Mouse (Mus musculus): Measurements from ENCODE around the gene Tbxa2r. TPM values are rescaled to one million over a fixed set of nuclear protein-coding genes. Genes with fewer than 3 reads are reported as not detected.
A peak's percentile ranks its signal among the peaks of the same experiment; 100 is the strongest.

The Tbxa2r gene
- total RNA-seq, 2 experiments from 2014 or later: 4.8 to 5.7 TPM

GRCm38 (mm10) chr10:81379809-81380378 is 51.4 kb downstream of the Tbxa2r start:
- intact Hi-C loops (cut with DNase I): no loop called here
- DNase-seq (ENCODE audit: low spot score): no peak

GRCm38 (mm10) chr10:81382039-81382438 is 53.5 kb downstream of the Tbxa2r start:
- no peak for DNase-seq (ENCODE audit: low spot score)
- intact Hi-C loops (cut with DNase I): no loop called here

DNA sequence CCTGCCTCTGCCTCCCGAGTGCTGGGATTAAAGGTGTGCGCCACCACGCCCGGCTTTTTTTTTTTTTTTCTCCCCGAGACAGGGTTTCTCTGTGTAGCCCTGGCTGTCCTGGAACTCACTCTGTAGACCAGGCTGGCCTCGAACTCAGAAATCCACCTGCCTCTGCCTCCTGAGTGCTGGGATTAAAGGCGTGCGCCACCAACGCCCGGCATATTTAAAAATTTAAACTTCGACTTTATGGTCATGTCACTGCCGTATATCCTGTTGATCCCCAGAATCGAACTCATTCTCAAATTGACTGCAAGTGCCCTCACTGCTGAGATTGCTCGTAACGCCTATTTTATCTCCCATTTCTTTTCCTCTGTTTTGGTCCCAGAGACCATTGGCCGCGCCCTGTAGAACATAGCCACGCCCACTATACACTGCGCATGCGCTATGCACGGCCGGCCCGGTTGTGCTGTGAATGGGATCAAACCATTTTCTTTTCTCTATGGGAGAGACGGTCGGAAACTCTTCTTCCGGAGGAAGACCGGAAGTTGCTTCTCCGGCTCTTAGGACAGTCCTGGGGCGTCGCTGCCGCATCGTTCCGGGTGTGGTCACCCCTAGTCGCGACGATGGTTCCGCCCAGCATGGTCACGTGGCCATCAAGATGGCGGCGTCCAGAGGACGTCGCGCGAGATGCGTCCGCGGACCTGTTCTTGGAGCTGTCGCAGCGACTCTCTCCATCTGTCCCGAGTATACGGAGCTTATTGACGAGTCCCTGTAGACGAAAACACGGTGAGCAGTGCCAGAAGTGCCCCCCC is 55.5 kb downstream of the Tbxa2r start, which contains the start of the genes Dohh and Gm48551:
Gene Dohh, plus strand, starts transcription at position 627 of the 803 bp plus-strand sequence.
Gene Gm48551, plus strand, starts transcription at position 665 of the 803 bp plus-strand sequence.
- intact Hi-C loops (cut with DNase I): no loop called here

GRCm38 (mm10) chr10:81384605-81384982 is 56.1 kb downstream of the Tbxa2r start:
- intact Hi-C loops (cut with DNase I): no loop called here
- DNase-seq (ENCODE audit: low spot score): no peak

More for the DNA sequence above, 55.5 kb downstream of the Tbxa2r start, which contains the start of the genes Dohh and Gm48551:
- peak; percentile 97 for DNase-seq (ENCODE audit: low spot score)

Other genes with a start within 250 kb of the Tbxa2r start
- 1 to 10 TPM in 1 of 2 experiments, under 1 TPM in 1; 0.87 to 1.2 TPM for gene Creb3l3, start 229.9 kb upstream of the Tbxa2r start, total RNA-seq (2021)
- gene Map2k2, start 222.8 kb upstream of the Tbxa2r start, total RNA-seq (2021): 100 to 1,000 TPM; 122 to 123 TPM
- gene Zbtb7a, start 193.5 kb upstream of the Tbxa2r start, total RNA-seq (2021): 10 to 100 TPM; 34.5 to 42.2 TPM
- 10 to 100 TPM; 15.6 to 17.4 TPM for gene Pias4, start 160.8 kb upstream of the Tbxa2r start, total RNA-seq (2021)
- 1,000 to 10,000 TPM in 1 of 2 experiments, 100 to 1,000 TPM in 1; 925 to 1,035 TPM for gene Eef2, start 152.1 kb upstream of the Tbxa2r start, total RNA-seq (2021)
- gene Dapk3, start 145.7 kb upstream of the Tbxa2r start, total RNA-seq (2021): 10 to 100 TPM; 26.4 to 28.7 TPM
- not detected for gene 4930442H23Rik, start 144.9 kb upstream of the Tbxa2r start, total RNA-seq (2021)
- 10 to 100 TPM in 1 of 2 experiments, 1 to 10 TPM in 1; 6.9 to 13.4 TPM for gene Nmrk2, start 126.7 kb upstream of the Tbxa2r start, total RNA-seq (2021)
- under 1 TPM; 0.05 to 0.06 TPM for gene Atcay, start 97.9 kb upstream of the Tbxa2r start, total RNA-seq (2021)
- gene Zfr2, start 95.6 kb upstream of the Tbxa2r start, total RNA-seq (2021): 1 to 10 TPM; 2.2 to 2.8 TPM
- under 1 TPM; 0.42 to 0.61 TPM for gene Matk, start 75.8 kb upstream of the Tbxa2r start, total RNA-seq (2021)
- gene Mrpl54, start 61.8 kb upstream of the Tbxa2r start, total RNA-seq (2021): 10 to 100 TPM; 93.8 to 96.6 TPM
- gene Apba3, start 61.8 kb upstream of the Tbxa2r start, total RNA-seq (2021): 100 to 1,000 TPM in 1 of 2 experiments, 10 to 100 TPM in 1; 98.4 to 123 TPM
- not detected for gene Tjp3, start 37.1 kb upstream of the Tbxa2r start, total RNA-seq (2021)
- 10 to 100 TPM; 30.0 to 33.7 TPM for gene Pip5k1c, start 35.8 kb upstream of the Tbxa2r start, total RNA-seq (2021)
- gene Cactin, start 7.6 kb upstream of the Tbxa2r start, total RNA-seq (2021): 10 to 100 TPM; 13.5 to 16.6 TPM
- gene Gipc3, start 14.5 kb downstream of the Tbxa2r start, total RNA-seq (2021): 1 to 10 TPM; 4.8 to 5.4 TPM
- gene Hmg20b, start 21.7 kb downstream of the Tbxa2r start, total RNA-seq (2021): 10 to 100 TPM; 68.7 to 70.2 TPM
- gene Mfsd12, start 28.8 kb downstream of the Tbxa2r start, total RNA-seq (2021): 10 to 100 TPM; 12.5 to 13.7 TPM
- gene 4930404N11Rik, start 37.1 kb downstream of the Tbxa2r start, total RNA-seq (2021): 1 to 10 TPM in 1 of 2 experiments, under 1 TPM in 1; 0.78 to 1.2 TPM
- 10 to 100 TPM; 27.7 to 32.3 TPM for gene Fzr1, start 49.8 kb downstream of the Tbxa2r start, total RNA-seq (2021)
- 10 to 100 TPM; 52.0 to 56.2 TPM for gene Dohh, start 55.7 kb downstream of the Tbxa2r start, total RNA-seq (2021)
- gene Gm48551, start 55.7 kb downstream of the Tbxa2r start, total RNA-seq (2021): under 1 TPM; 0.61 to 0.78 TPM
- gene Gm48552, start 60.3 kb downstream of the Tbxa2r start, total RNA-seq (2021): under 1 TPM in 1 of 2 experiments, not detected in 1; 0.70 TPM
- gene Smim24, start 64.3 kb downstream of the Tbxa2r start, total RNA-seq (2021): 1 to 10 TPM; 2.0 TPM
- gene Nfic, start 126.9 kb downstream of the Tbxa2r start, total RNA-seq (2021): 100 to 1,000 TPM; 110 to 130 TPM
- under 1 TPM; 0.17 to 0.47 TPM for gene Celf5, start 154.0 kb downstream of the Tbxa2r start, total RNA-seq (2021)
- 10 to 100 TPM; 65.3 to 65.6 TPM for gene Ncln, start 167.7 kb downstream of the Tbxa2r start, total RNA-seq (2021)
- gene S1pr4, start 171.4 kb downstream of the Tbxa2r start, total RNA-seq (2021): 1 to 10 TPM; 1.0 to 1.1 TPM
- 1 to 10 TPM in 1 of 2 experiments, under 1 TPM in 1; 0.81 to 1.0 TPM for gene Gna15, start 195.5 kb downstream of the Tbxa2r start, total RNA-seq (2021)
- 10 to 100 TPM; 49.6 to 54.6 TPM for gene Gna11, start 216.5 kb downstream of the Tbxa2r start, total RNA-seq (2021)
- 1,000 to 10,000 TPM; 1,086 to 1,128 TPM for gene Aes, start 230.8 kb downstream of the Tbxa2r start, total RNA-seq (2021)
- gene Tle2, start 245.8 kb downstream of the Tbxa2r start, total RNA-seq (2021): 1 to 10 TPM; 8.4 to 9.7 TPM